18 mouse cellular contexts compared by ENCODE assay signal in genomic region chr10:83345693-83346358, GRCm38 (mm10).
"Had no signal": no experiment of that assay in that cellular context is flagged by ENCODE, and none has a peak within 500 bp of the region (broad histone marks: within the 10 kb centered on the region; RNA-seq: fewer than 3 reads in every experiment).

No protein-coding gene starts in this region.

- H3K27me3 ChIP-seq: lung, embryonic 15.5 days; neural tube, embryonic 12.5 days had no signal

- H3K4me3 ChIP-seq: lung, embryonic 15.5 days; midbrain, embryonic 10.5 days; midbrain, embryonic 12.5 days; neural tube, embryonic 12.5 days had no signal

- H3K4me1 ChIP-seq: lung, embryonic 15.5 days; neural tube, embryonic 12.5 days had no signal

- H3K9me3 ChIP-seq: lung, embryonic 15.5 days; midbrain, embryonic 10.5 days; midbrain, embryonic 12.5 days; neural tube, embryonic 12.5 days had no signal

- ATAC-seq: liver, postnatal 0 days; lung, postnatal 0 days; midbrain, embryonic 16.5 days had no signal

- H3K9ac ChIP-seq: liver, postnatal 0 days; lung, embryonic 15.5 days; midbrain, embryonic 12.5 days; neural tube, embryonic 12.5 days had no signal

- H3K36me3 ChIP-seq: lung, embryonic 15.5 days; midbrain, embryonic 10.5 days; midbrain, embryonic 12.5 days; neural tube, embryonic 12.5 days had no signal

- DNase-seq: liver, postnatal 0 days; lung, adult 2 months; lung, postnatal 4 days; midbrain, embryonic 14.5 days; retina, postnatal 1 day; right cerebral cortex, adult 18-20 months; right cerebral cortex, postnatal 25 days; right cerebral cortex, postnatal 4 days; spleen, adult 18-20 months; thymus, adult 18-20 months; thymus, postnatal 14 days; thymus, postnatal 36 days had no signal

- H3K27ac ChIP-seq: lung, embryonic 15.5 days; midbrain, embryonic 10.5 days; midbrain, embryonic 12.5 days; neural tube, embryonic 12.5 days had no signal

- H3K4me2 ChIP-seq: lung, embryonic 15.5 days; midbrain, embryonic 12.5 days; neural tube, embryonic 12.5 days had no signal
